Mouse (Mus musculus): ENCODE measurements around the gene B430218F22Rik. TPM values are rescaled to one million over a fixed set of nuclear protein-coding genes. Genes with fewer than 3 reads are reported as not detected.
A peak's percentile ranks its signal among the peaks of the same experiment; 100 is the strongest.

B430218F22Rik gene
- polyA plus RNA-seq, 1 experiment from 2014 or later = not detected

- no peak overlapping the region for H3K4me3 ChIP-seq (ENCODE audit: inconsistent target)
- H3K27ac ChIP-seq = peak overlapping the region; percentile 19; the same call in 1 of the 2 replicates
- 19% methylated on average over 1 of the region's 1 CpGs for WGBS (ENCODE audit: missing documents)
Observed at GRCm38 (mm10) chr13:118420847-118421246, 34.4 kb downstream of the B430218F22Rik start.

More at GRCm38 (mm10) chr13:118420847-118421246, 34.4 kb downstream of the B430218F22Rik start:
- Histone ChIP-seq H3K36me3 (ENCODE audit: inconsistent target) (no peaks in the 10 kb centered on the region), H3K79me2 (ENCODE audit: inconsistent target) (no peaks in the 10 kb centered on the region)

Other genes with a start within 250 kb of the B430218F22Rik start
- 8.4 to 11.7 TPM (median 9.2 TPM) in 3 replicates for gene Mrps30, start 622 bp downstream of the B430218F22Rik start, polyA plus RNA-seq (2018)